Mouse (Mus musculus) embryo, embryonic 11.5 days (tissue): ENCODE measurements around the gene Rps11.
A peak's percentile ranks its signal among the peaks of the same experiment; 100 is the strongest.
"Not testable (repeated sequence)": the region's sequence is repeated elsewhere in the genome, so short reads cannot be mapped to it uniquely, and the experiment has no call there.

ENCODE experiments used
- DNase-seq: peaks from one replicate; pipeline ENCODE4 v3.0.0-alpha.2; 2012; ENCODE audit warnings: low read depth, low spot score

Rps11 gene

DNA sequence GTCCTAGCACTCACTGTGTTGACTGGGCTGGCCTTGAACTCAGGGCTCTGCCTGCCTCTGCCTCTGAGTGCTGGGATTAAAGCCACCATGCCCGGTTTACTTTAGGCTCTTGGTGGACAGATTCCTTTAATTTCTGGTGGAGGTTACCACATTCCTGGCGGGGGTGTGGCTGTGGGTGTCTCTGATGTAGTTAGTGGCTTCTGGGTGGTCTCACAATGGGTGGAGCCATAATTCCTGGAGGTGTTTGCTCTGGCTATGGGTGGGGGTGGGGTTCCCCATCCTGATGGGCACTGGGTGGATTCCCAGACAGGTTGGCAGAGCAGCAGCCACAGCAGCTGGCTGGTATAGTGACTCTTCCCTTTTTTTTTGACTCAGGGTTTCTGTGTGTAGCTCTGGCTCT lies 12.3 kb downstream of the Rps11 start:
- DNase-seq: no peak

DNA sequence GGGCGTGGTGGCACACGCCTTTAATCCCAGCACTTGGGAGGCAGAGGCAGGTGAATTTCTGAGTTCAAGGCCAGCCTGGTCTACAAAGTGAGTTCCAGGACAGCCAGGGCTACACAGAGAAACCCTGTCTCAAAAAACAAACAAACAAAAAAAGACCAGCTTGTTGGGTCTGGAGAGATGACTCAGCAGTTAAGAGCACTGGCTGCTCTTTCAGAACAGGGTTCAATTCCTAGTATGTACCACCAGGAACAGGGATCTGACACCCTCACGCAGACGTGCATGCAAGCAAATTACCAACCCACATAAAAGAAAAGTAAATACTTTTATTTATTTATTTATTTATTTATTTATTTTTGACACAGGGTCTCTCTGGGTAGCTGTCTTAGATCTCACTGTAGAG lies 14.2 kb downstream of the Rps11 start:
- DNase-seq: not testable (repeated sequence)

DNA sequence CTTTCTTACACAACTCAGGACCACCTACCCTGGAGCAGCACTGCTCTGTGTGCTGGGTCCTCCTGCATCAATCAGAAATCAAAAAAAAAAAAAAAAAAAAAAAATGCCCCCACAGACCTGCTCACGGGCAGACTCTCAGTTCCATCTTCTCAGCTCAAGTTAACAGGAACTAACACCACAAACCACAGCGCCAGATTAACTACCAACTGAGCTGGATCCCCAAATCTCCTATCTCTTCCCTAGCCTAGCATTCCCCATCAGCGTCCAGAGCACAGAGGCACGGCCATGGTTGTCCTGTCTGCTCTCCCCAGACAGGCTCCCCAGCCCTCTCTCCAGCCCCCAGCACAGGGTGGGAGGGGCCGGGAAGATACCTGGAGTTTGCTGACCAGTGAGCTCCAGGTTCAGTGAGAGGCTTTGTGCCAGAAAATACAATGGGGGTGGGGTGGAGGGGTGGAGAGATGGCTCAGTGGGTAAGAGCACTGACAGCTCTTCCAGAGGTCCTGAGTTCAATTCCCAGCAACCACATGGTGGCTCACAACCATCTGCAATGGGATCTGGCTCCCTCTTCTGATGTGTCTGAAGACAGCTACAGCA lies 17.1 kb downstream of the Rps11 start:
- no peak for DNase-seq

DNA sequence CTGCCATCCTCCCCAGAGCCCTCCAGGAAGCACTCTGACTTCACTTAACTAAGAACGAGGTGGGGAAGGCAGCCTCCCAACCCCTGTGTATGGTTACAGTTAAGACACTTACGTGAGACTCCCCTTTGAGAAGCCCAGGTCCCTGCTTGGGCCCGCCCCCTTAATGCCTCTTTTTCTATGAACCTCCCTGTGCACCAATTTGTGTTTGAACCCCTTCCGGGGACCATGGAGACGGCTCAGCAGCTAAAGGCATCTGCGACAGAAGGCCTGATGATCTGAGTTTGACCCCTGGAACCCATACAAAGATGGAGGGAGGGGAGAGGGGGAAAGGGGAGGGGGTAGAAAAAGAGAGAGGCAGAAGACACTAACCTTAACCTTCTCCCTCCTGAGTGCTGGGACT lies 17.8 kb downstream of the Rps11 start:
- no peak for DNase-seq

DNA sequence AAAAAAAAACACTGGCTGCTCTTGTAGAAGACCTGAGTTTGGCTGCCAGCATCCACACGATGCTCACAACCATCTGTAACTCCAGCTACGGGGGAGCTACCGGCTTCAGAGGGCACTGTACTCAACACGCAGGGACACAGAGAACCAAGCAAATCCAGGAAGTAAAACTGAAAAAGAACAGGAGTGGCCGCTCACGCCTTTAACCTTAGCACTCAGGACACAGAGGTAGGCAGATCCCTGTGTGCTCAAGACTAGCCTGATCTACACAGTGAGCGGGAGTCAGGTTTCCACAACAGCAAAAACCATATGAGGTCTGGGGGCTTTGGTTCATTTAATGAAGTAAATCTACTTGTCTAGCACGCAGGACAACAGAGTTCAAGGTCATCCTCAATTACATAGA lies 18.7 kb downstream of the Rps11 start:
- DNase-seq: no peak

DNA sequence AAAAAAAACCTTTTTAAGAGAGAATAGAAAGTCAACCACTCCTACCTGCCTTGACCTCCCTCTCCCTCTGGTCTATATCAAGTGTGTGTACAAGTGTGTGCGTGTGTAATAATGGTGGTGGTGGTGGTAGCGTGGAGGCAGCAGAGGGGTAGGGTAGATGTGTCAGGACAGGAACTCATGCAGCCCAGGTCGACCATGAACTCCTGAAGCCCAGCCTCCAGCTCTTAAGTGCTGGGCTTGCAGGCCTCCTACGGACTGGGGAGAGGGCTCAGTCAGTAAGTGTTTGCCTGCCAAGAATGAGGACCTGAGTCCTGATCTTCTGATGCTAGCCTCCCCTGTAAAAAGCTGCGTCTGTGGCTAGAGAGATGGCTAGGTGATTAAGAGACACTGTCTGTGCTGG lies 19.3 kb downstream of the Rps11 start:
- DNase-seq: no peak

DNA sequence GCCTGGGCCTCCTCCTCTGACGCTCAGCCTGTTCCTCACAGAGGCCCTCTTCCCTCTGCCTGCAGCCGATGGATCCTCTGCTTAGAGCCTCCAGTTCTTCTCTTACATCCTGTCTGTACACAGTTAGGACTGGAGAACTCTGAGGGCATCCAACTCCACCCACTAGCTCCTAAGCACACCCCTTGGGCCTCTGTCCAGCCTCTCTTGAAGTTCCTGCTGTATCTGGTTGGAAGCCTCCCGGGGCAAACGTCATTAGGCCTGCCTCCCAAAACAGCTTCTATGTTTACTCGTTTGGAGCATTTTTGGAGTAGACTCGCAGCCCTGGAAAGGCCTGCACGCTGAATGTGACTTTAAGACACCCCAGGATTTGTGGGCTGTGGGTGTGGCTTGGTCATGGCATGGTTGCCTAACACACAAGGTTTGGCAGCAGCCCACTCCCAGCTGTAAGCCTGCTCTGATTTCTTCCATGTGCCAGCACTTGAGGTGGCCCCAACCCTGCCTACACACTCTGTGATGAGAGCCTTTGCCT lies 20.5 kb downstream of the Rps11 start, which contains the start of gene Fcgrt:
Fcgrt (minus strand) TSS at position 200 of the 529 bp plus-strand sequence.
- DNase-seq: no peak

DNA sequence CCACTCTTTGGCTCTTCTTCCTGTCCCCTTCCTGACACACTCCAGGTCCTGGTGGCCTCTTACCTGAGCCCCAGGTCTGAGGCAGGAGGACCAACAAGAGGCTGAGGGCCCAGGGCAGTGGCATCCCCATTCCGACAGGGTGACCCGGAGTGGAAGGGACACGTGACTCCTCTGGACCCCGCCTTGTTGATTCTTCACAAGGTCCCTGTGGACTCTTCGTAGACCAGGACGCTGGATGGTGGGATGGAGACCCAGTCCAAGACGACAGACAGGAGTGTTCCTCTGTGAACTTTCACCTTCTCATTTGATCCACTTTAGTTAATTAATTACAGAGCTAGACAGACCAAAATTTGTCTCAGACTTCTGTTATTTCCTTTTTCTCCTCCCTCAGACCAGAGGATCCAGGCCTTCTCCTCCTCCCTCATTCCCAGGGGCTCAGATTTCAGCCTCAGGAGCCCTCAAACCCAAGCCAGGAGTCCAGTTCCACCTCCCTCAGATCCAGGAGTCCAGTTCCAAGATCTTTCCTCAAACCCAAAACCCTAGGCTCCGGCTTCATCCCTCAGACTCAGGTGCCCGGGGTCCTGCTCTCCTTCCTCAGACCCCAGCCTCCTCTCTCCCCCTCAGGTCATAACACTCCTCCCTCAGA lies 21.2 kb downstream of the Rps11 start:
- no peak for DNase-seq

DNA sequence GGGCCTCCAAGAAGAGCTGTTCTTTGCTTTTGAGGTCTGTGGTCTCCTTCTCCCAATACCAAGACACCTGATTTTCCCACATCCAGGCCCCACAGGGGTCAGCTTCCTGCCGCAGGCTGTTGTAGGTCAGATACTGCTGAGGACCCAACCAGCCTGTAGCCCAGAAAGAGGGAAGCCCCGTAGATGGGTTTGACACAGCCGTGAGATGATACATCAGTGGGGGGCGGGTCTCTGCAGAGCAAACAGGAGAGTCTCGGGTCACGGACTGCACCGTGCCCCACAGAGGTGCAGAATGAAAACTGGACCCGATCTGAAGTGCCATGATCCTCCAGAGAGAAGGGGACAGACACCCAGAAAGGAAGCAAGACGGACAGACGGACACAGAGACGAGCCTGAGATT lies 21.8 kb downstream of the Rps11 start:
- DNase-seq: no peak

DNA sequence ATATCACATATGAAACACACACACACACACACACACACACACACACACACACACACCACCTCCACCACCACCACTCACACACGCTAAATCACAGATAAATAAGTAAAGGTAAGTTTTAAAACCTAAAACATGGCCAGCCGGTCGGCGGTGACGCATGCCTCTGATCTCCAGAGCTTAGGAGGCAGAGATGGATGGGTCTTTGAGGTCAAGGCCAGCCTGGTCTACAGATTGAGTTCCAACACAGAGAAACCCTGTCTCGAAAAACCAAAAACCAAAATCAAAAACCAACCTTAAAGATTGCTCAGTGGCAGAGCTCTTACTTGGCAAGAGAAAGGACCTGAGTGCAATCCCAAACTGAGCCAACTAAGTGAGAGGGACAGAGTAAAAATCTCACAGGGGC lies 24.2 kb downstream of the Rps11 start:
- DNase-seq: no peak

DNA sequence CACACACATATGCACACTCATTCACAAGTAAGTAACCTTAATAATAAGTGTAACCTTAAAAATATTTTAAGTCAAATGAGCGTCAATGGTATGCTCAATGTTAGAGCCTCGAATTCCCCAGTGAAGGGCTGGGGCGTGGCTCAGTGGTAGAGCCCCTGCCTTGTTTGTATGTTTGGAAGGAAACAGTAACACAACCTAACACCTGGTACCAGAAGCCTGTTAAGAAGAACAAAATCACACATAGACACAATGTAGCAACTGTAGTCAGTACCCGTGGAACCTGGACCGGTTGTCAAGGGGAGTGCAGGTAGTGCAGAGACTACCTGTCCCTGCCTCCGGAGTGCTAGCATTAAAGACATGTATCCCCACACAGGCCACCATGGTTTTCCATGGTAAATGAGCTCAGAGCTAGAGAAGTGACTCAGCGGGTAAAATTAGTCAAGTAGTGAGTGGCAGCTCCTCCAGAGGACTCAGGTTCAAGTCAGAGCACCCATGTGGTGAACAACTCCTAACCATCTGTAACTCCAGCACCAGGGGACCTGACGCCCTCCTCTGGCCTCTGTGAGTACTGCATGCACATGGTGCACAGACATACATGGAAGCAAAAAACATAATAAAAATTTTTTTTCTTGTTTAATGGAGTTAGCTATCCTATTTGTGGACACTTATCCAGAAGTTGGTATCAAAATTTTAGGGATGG lies 25.5 kb downstream of the Rps11 start:
- DNase-seq: no peak

DNA sequence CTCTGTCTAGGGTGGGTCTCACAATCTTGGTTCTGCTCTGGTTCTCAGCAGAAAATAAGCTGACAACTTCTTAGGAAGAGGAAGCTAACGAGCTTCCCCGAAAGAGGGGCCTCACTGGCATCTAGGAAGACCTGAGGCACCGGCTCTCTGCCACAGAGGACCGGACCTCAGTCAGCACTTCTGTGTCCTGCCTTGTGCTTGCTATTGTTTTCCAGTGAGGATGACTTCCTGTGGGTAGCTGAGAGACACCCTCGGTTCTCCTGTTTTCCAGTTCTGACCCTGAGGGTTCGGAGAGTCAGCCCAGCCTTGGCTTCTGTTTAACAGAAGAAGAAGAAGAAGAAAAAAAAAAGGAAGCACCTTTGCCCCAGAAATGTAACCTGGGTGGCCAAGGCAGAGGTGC lies 26.8 kb downstream of the Rps11 start:
- no peak for DNase-seq

DNA sequence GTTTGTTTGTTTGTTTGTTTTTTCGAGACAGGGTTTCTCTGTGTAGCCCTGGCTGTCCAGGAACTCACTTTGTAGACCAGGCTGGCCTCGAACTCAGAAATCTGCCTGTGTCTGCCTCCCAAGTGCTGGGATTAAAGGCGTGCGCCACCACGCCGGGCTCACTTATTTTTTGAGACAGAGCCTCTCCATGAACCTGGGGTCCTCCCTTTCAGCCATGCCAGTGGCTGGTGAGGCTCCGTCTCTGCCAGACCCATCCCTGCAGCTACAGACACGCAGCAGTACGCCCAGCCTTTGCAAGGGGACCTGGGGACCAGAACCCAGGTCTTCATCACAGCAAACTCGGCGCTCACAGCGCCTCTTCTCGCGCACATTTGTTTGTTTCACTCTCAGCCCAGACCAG lies 28.3 kb downstream of the Rps11 start:
- DNase-seq: not testable (repeated sequence)

DNA sequence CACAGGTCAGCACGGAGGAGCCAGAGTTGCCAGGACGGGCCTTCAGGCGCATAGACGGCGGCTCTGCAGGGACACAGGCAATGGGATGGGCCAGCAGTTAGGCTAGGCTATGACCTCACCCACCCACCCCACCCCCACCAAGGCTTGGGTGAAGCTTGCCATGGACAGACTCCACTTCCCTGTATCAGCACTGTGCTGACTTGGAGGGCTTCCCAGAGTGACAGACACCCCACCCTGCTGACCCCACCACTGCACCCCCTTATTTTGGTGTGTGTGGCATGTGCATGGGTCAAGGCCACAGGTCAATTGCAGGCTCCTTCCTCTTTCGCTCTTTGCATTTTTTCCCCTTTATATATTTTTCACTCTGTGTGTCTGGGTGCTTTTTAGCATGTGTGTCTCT lies 28.9 kb downstream of the Rps11 start:
- DNase-seq: no peak

DNA sequence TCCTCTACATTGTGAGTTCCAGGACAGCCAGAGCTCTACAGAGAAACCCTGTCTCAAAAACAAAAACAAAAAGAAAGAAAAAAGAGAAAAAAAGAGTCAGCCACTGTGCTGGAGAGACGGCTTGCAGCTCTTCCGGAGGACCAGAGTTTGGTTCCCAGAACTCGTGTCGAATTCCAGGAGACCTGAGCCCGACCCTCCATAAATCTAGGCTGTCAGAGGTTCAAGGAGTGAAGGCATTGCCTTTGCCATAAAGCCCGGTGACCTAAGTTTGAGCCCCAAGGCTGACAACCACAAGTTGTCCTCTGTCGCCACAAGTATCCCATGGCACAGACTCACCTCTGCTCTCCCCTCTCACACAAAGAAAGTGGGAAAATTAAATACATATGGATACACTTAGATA lies 30.1 kb downstream of the Rps11 start:
- DNase-seq: no peak

DNA sequence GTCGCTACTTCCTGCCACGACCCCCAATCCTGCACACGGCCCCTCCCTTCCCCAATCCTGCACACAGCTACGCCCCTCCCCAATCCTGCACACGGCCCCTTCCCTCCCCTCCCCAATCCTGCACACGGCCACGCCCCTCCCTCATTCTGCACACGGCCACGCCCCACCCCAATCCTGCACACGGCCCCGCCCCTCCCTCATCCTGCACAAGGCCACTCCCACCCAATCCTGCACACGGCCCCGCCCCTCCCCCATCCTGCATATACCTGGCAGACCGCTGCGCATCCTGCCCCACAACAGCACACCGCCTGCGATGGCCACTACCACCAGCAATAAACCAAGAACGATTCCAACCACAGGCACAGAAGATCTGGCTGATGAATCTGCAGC lies 30.7 kb downstream of the Rps11 start:
- DNase-seq: no peak

DNA sequence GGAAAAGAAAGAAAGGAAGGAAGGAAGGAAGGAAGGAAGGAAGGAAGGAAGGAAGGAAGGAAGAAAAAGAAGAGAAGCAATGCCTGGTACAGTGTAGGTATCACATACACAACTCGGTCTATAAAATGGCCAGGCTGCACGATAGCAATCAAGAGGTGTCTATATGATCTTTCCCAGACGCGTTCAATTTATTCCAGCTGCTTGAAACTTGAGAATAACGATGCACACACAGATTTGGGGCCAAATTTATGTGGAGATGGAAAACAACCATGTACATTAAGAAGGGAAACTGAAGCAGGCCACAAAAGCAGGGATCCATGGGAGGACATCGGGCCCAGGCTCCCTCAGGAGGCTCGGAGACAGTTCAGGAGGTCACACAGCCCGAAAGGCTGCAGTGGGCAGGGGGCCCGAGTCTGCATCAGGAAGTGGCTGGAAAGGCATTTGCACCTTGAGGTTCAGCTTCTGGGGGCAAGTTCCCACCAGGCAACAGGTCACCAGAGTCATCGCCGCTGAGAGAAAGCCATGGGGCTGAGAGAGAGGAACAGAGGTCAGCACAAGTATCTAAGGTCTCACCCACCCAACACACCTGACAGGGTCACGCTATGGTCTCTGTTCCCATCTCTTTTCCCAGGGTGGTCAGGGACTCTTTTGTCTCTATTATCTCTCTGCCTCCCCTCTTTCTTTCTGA lies 31.3 kb downstream of the Rps11 start:
- DNase-seq: no peak

DNA sequence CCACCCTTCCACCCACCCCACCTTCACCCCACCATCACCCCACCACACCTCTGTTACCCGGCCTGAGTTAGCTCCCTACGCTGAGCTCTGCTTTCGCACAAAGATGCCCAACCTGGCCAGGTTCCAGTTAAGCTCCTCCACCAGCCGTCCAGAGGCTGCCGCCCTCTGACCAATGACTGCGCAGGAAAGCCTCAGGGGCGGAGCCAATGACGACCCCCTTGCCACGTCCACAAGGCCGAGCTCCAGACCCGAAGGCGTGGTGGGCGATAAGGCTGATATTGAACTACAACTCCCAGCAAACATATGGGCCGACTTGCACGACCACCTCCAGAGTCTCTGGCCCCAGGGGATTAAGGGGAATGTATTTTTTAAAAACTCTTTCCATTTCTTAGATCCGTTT lies 32.2 kb downstream of the Rps11 start, which contains the start of gene Rcn3:
Rcn3 (minus strand) TSS at position 174 of the 400 bp plus-strand sequence.
- peak; percentile 90 for DNase-seq

DNA sequence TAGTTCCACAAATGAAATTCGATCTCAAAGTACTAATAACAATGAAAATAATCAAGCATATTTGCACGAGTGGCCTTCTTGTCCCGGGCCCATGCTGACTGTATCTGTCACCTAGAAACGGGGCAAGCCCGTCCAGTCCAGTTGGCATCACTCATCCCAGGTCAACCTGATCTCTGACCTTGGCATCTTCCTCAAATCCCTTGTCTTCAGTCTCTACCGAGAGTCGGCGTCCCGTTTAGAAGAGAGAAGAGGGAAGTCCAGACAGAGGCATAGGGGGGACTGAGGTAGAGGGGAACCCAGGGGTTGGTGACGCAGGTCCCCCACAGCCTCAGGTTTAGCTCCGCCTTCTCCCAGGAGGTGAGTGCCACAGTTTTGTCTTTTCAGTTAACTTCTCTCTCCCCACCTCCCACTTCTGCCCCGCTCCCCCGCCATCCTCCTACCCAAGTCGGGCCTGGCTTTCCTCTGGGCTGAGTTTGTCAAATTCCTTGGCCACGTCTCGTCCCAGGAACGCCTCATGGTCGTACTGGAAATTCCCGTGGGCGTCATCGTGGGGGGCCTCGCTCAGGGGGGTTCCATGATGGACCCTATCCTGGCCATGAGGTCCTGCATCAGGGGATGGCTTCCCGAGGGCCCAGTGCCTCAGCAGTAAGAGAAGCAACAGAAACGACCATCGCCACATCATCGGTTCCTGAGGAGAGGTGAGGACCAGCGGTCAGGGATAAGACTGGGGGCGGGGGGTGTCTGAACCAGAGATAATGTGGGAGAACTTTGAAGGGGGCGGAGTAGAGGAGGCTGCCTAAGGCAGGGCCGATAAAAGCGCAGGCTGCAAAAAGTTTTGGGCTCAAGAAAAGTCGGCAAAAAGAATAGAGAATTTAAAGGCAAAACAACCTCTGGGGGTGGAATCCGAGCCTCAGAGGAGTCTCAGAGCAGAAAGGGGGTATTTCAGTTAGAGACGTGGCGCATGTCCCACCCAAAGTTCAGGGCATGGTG lies 32.9 kb downstream of the Rps11 start:
- DNase-seq: no peak

DNA sequence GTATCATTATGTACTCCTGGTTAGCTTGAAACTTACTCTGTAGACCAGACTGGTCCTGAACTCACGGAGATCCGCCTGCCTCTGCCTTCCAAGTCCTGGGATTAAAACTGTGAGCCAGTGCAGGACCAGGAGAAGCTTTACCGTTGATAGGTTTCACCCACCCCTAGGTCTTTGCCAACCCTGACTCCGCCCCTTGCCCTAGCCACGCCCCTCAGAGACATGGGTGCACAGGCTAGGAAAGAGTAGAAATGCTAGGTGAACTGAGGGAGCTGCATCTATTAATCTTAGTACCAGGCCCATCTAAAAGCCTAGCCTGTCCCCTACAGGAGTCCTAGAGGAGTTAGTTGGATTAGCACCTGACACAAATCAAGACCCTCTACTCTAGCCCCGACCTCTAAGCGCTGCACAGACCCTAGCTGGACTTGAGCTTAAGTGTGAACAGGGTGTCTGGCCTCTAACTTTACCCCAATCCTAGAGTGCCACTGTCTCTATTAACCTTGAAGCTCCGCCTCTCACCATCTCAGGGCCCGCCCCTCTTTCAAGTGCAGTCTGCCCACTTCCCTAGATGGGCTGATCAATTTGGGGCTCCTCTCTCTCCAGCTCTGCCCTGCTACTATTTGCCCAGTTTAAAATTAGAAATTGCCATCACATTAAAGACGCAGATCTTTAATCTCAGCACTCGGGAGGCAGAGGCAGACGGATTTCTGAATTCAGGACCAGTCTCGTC lies 33.8 kb downstream of the Rps11 start:
- no peak for DNase-seq
